Mouse (Mus musculus) right cerebral cortex, postnatal 36 days (tissue): Measurements from ENCODE around the gene Nup214.

Experiments used
- DNase-seq, 2 experiments: peaks; one replicate each; pipeline ENCODE4 v3.0.0; 2022; ENCODE audit warnings: low spot score in 2 of 2, mixed read lengths in 1 of 2

The Nup214 gene

DNA sequence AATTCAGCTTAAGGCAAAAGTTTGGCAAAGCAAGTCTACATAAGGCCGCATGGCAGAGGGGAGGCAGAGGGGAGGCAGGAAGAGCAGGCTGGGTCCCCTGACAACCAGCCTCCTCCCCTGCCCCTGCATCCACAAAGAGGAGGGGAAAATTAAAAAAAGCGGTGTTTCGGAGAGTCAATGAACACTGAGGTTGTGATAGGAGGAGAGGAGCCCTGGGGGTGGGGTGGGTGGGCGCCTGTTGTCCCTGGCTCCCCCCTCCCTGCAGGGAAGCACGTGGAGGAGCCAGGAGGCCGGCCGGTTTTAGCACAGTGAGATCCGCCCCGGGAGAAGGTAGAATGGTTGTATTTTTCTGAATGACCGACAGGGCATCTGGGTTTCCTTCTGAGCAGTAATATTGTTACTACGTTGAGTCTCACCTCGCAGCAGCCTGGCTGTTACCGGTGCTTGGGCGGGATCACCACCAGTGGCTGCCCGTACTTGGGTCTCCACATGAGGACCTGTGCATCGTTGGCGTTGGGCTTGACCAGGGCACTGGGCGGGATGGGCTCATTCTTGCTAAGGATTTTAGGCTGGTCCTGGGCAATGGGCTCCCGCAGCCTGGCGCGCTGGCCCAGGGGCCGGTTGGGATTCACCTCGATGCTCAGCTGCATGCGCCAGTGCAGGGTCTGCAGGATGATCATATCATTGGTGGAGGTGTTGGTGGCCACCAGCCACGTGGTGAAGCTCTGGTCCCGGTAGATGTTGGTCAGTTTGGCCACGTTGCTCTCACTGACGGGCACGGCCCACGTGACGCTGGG, 94.8 kb downstream of the Nup214 start:
- no peak for DNase-seq

GRCm38 (mm10) chr2:32070747-32071146, 96.5 kb downstream of the Nup214 start:
- DNase-seq: no peak

GRCm38 (mm10) chr2:32074404-32074803, 100.2 kb downstream of the Nup214 start:
- no peak for DNase-seq

GRCm38 (mm10) chr2:32075368-32075767, 101.1 kb downstream of the Nup214 start:
- DNase-seq: no peak

DNA sequence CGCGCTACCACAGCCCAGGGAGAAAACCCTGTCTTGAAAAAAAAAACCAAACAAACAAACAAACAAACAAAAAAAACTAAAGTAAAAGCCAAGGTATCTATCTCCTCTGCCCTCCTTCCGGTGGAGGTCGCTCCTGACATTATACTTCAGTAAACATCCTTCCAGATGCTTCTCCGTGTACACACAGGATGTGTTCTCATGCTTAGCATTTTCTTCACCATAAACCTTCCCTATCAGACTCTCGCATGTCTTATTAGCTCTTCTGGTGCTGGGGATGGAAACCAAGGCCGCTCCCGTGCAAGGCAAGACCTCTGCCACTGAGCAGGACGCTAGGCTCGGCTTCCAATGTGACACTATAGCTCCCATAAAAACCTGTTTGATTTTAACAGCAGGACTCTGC, 103.5 kb downstream of the Nup214 start:
- DNase-seq: no peak

GRCm38 (mm10) chr2:32078522-32078921, 104.3 kb downstream of the Nup214 start:
- DNase-seq: no peak

GRCm38 (mm10) chr2:32079191-32079725, 105.0 kb downstream of the Nup214 start:
- DNase-seq: no peak

GRCm38 (mm10) chr2:32080681-32081080, 106.4 kb downstream of the Nup214 start:
- DNase-seq: no peak

- DNase-seq: no peak
Measured at GRCm38 (mm10) chr2:32081296-32081929, 107.2 kb downstream of the Nup214 start.

- DNase-seq: no peak
Measured at GRCm38 (mm10) chr2:32082229-32082628, 108.0 kb downstream of the Nup214 start.

GRCm38 (mm10) chr2:32083159-32084011, 109.1 kb downstream of the Nup214 start:
- no peak for DNase-seq

DNA sequence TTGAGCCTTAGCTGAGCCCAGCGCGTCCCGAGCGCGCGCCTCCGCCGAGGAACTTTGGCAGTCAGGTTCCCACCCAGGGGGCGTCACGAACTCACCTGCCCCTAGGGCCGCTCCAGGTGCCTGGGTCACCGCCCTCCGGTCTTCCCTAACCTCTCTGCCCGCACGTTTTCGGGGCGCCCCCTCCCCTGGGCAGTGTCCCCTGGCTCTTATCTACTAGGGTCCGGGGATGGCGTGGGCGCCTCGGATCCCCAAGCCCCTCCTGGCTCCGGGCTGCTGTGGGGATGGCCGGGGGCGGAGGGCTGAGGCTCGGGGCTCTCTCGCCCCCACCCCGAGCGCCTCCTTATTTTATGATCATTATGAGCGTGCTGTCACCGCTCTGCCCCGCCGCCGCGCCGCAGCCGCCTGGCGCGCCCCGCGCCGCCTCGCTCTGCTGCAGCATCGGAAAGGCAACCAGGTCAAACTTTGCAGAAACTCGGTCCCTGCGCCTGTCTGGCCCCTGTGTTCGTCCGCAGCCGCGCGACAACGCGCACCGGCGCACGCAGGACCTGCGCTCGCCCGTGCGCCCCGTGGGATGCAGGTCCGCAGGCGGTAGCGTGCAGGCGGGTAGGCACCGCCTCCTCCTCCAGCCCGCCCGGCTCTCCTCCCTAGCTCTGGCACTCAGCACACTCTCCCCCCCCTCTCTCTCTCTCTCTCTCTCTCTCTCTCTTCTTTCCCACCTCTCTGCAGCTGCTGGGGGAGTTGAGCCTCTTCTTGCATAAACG, 110.1 kb downstream of the Nup214 start, which contains the start of gene Fam78a:
TSS of gene Fam78a (minus strand) at position 747 of the 761 bp plus-strand sequence.
- DNase-seq: peak; percentile 38 to 55

- DNase-seq: no peak
Measured at GRCm38 (mm10) chr2:32084872-32085199, 110.6 kb downstream of the Nup214 start.

DNA sequence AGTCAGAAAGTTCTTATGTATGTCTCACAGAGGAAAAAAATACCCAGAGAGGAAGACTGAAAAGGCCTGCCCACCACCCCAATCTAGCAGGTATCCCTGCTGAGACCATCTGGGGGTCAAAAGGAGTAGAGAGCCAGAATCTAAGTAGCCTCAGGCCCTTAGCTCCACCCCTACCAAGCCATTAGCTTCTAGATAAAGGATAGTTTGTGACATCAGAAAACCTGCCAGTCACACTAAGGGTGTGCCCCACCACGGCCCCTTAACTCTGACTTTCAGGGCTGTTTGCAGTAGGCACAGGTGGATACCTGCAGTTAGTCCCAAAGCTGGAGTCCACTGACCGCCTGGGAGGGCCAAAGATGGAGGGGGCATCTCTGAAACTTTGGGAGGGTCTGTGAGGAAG, 111.0 kb downstream of the Nup214 start:
- no peak for DNase-seq

- no peak for DNase-seq
Measured at GRCm38 (mm10) chr2:32087606-32088005, 113.4 kb downstream of the Nup214 start.

GRCm38 (mm10) chr2:32088372-32088981, 114.2 kb downstream of the Nup214 start:
- peak; percentile 62 to 77 for DNase-seq

DNA sequence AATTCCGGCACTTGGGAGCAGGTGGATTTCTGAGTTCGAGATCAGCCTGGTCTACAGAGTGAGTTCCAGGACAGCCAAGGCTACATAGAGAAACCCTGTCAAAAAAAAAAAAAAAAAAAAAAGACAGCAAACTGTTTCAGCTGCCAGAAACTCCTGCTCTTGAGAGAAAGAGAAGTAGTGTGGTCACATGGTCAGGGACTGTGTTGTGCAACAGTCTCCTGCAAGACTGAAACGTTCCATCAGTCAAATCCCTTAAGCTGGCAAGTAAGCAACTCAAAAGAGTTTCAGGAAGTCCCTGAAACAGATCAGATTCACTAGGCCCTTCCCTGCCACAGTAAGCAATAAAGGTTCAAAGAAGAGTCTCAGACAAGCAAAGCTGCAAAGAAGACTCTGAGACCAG, 115.4 kb downstream of the Nup214 start:
- DNase-seq: no peak

DNA sequence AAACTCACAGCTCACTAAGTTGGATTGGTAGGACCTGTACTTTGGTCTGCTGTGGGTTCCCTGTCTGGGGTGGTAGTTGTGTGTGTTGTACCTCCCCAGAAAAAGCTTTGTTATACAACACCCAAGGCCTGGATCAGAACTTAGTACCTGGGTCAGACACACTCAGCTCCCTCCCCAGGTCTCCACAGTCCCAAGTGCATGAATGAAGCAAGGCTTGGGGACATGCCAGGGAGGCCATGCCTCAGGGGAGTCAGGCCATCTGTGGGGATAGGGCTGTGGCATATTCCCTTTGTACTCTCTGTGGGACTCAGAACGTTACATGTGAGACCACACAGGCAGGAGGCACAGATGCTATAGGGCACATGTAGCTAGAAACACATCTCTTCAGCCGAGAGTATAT, 115.9 kb downstream of the Nup214 start:
- no peak for DNase-seq

- no peak for DNase-seq
Measured at GRCm38 (mm10) chr2:32091956-32092355, 117.7 kb downstream of the Nup214 start.

GRCm38 (mm10) chr2:32094001-32094707, 119.9 kb downstream of the Nup214 start:
- DNase-seq: no peak
